Mouse (Mus musculus) liver, embryonic 16.5 days (tissue): Measurements from ENCODE around the gene Calhm2. TPM values are rescaled to one million over a fixed set of nuclear protein-coding genes. Genes with fewer than 3 reads are reported as not detected.

Experiments
- ATAC-seq: fragments of 200-750 bp; cut with Nextera tagmentation; 2 replicates; pipeline ENCODE4 v1.8.0; 2017; ENCODE audit warnings: low read depth, mild to moderate bottlenecking, moderate number of reproducible peaks, moderate library complexity
- H3K27ac ChIP-seq: fragments of 300-500 bp; sonication (generic); 2 replicates; pipeline ENCODE4 v1.5.1; 2014; ENCODE audit warnings: mild to moderate bottlenecking, low read length
- H3K27me3 ChIP-seq: fragments of 300-500 bp; sonication (generic); 2 replicates; pipeline ENCODE4 v1.6.1; 2014; ENCODE audit warnings: low read depth, low read length, mixed read lengths; ENCODE audit not compliant: control insufficient read depth, insufficient read depth
- H3K36me3 ChIP-seq: fragments of 300-500 bp; sonication (generic); 2 replicates; pipeline ENCODE4 v1.6.1; 2014; ENCODE audit warnings: mild to moderate bottlenecking; ENCODE audit not compliant: control insufficient read depth, insufficient read depth
- H3K4me1 ChIP-seq: fragments of 300-500 bp; sonication (generic); 2 replicates; pipeline ENCODE4 v1.6.1; 2014; ENCODE audit warnings: low read depth, low read length, mixed read lengths; ENCODE audit not compliant: control insufficient read depth
- H3K4me2 ChIP-seq: fragments of 300-500 bp; sonication (generic); 2 replicates; pipeline ENCODE4 v1.6.1; 2014; ENCODE audit warnings: low read depth, low read length, mixed read lengths
- H3K4me3 ChIP-seq: fragments of 300-500 bp; sonication (generic); 2 replicates; pipeline ENCODE4 v1.5.1; 2014; ENCODE audit warnings: low read depth, mild to moderate bottlenecking, low read length
- H3K9ac ChIP-seq: fragments of 300-500 bp; sonication (generic); 2 replicates; pipeline ENCODE4 v1.6.1; 2014; ENCODE audit warnings: low read depth, low read length
- H3K9me3 ChIP-seq: fragments of 300-500 bp; sonication (generic); replicated peaks from 2 replicates; pipeline ENCODE4 v1.6.1; 2016; ENCODE audit warnings: low read length; ENCODE audit not compliant: control insufficient read depth
- WGBS: fragments of 180-500 bp; shearing (Covaris S2); extraction: QIAGEN DNeasy Blood & Tissue Kit; methylation state at CpG from one replicate; pipeline ENCODE4 v1.1.7; 2014; ENCODE audit not compliant: insufficient replicate concordance; 5-methylcytosine and 5-hydroxymethylcytosine counted together
- polyA plus RNA-seq: library from polyadenylated mRNA; unstranded; fragments of >200 nt; fragmentation: Nextera tagmentation; extraction: Ambion mirVana; gene quantifications from 2 replicates; pipeline ENCODE4 v1.2.1, GENCODE M21; 2015

The Calhm2 gene
- polyA plus RNA-seq, 1 experiment from 2014 or later = 1.9 TPM

GRCm38 (mm10) chr19:47065860-47066259, 72.2 kb downstream of the Calhm2 start:
- Histone ChIP-seq H3K27me3 (no peaks in the 10 kb centered on the region), H3K4me1 (peaks cover 9% of the 10 kb centered on the region), H3K27ac (no peak overlapping the region), H3K4me3 (no peak overlapping the region), H3K36me3 (no peaks in the 10 kb centered on the region), H3K9me3 (no peaks in the 10 kb centered on the region), H3K9ac (no peak overlapping the region), H3K4me2 (no peak overlapping the region)
- no peak for ATAC-seq
- 70% methylated on average over 3 of the region's 3 CpGs for WGBS

GRCm38 (mm10) chr19:47057684-47058083, 80.4 kb downstream of the Calhm2 start:
- Histone ChIP-seq H3K27ac (no peak overlapping the region), H3K36me3 (no peaks in the 10 kb centered on the region), H3K4me3 (no peak overlapping the region), H3K4me1 (no peaks in the 10 kb centered on the region; the same call in 1 of the 2 replicates), H3K4me2 (no peak overlapping the region), H3K27me3 (no peaks in the 10 kb centered on the region), H3K9me3 (no peaks in the 10 kb centered on the region), H3K9ac (no peak overlapping the region)
- no peak for ATAC-seq
- 41% methylated on average over 1 of the region's 1 CpGs for WGBS

Other genes starting within 250 kb of the Calhm2 start
- gene Ina, start 123.6 kb downstream of the Calhm2 start, polyA plus RNA-seq = 0.06 and 0.09 TPM in 2 replicates
- 47.4 and 48.4 TPM in 2 replicates for gene Nt5c2, start 123.1 kb downstream of the Calhm2 start, polyA plus RNA-seq
- 5.7 and 5.9 TPM in 2 replicates for gene Pcgf6, start 87.4 kb downstream of the Calhm2 start, polyA plus RNA-seq
- gene Taf5, start 70.5 kb downstream of the Calhm2 start, polyA plus RNA-seq = 2.6 and 2.7 TPM in 2 replicates
- gene Usmg5, start 47.6 kb downstream of the Calhm2 start, polyA plus RNA-seq = 680 and 757 TPM in 2 replicates
- 3.3 and 3.4 TPM in 2 replicates for gene Pdcd11, start 47.5 kb downstream of the Calhm2 start, polyA plus RNA-seq
- gene Calhm1, start 6.0 kb upstream of the Calhm2 start, polyA plus RNA-seq = not detected in 2 replicates
- gene Calhm3, start 19.5 kb upstream of the Calhm2 start, polyA plus RNA-seq = not detected in 2 replicates
- gene Neurl1a, start 40.5 kb upstream of the Calhm2 start, polyA plus RNA-seq = 0.64 and 0.92 TPM in 2 replicates